ENCODE assay signal across 24 mouse cellular contexts in the genomic region with DNA sequence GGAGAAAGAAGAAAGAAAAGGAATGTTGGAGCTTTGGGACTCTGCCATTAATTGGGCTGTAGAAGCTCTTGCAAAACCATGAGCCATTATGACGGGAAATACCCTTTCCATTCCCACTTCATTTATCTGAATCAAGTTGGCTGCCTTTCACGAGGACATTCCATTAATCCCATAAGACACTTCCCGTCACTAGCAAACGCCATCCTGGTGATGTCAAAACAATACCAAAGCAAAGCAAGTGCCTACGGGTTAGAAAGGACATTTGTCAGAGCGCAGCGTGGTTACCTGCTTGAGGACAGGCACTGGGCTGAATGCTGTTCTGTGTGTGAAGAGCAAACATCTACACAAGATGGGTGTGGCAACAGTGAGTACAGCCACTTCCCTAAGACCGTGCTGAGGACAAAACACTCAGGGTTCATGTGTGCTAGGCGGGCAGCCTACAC. TPM values are rescaled to one million over a fixed set of nuclear protein-coding genes. Genes with fewer than 3 reads are reported as not detected.
A peak's percentile ranks its signal among the peaks of the same experiment; 100 is the strongest.
DNase-seq lines count a peak whose midpoint lies in the region; ATAC-seq and TF ChIP-seq lines count a peak whose summit lies in the region.
"Had no signal": no experiment of that assay in that cellular context is flagged by ENCODE, and none has a peak within 500 bp of the region (broad histone marks: within the 10 kb centered on the region; RNA-seq: fewer than 3 reads in every experiment).

No protein-coding gene starts in this region.

- TF ChIP-seq CTCF in lung, embryonic 14.5 days (IDR thresholded peaks at IDR 0.05; ENCODE audit: low read depth) = no peak

- no peak overlapping the region for H3K27ac ChIP-seq in lung, embryonic 14.5 days (ENCODE audit: low read depth)
- no peak overlapping the region for H3K27ac ChIP-seq in intestine, embryonic 16.5 days (ENCODE audit: low read length)
- H3K27ac ChIP-seq: embryonic facial prominence, embryonic 10.5 days; forebrain, embryonic 13.5 days; heart, embryonic 15.5 days; hindbrain, embryonic 14.5 days; intestine, embryonic 15.5 days; kidney, embryonic 15.5 days; limb, embryonic 12.5 days; liver, embryonic 12.5 days; neural tube, embryonic 15.5 days; stomach, embryonic 15.5 days had no signal

- H3K4me1 ChIP-seq in lung, embryonic 14.5 days (ENCODE audit: insufficient read depth) = no peaks in the 10 kb centered on the region
- H3K4me1 ChIP-seq in intestine, embryonic 16.5 days (ENCODE audit: control insufficient read depth, insufficient read depth, low read length) = no peaks in the 10 kb centered on the region
- H3K4me1 ChIP-seq: embryonic facial prominence, embryonic 10.5 days; forebrain, embryonic 13.5 days; intestine, embryonic 15.5 days; kidney, embryonic 15.5 days; limb, embryonic 12.5 days; liver, embryonic 12.5 days; neural tube, embryonic 15.5 days; stomach, embryonic 15.5 days had no signal

- no peaks in the 10 kb centered on the region for H3K27me3 ChIP-seq in lung, embryonic 14.5 days (ENCODE audit: insufficient read depth, low read length)
- H3K27me3 ChIP-seq in intestine, embryonic 16.5 days (replicated peaks; ENCODE audit: control insufficient read depth, insufficient read depth, low read length) = no peaks in the 10 kb centered on the region
- H3K27me3 ChIP-seq: forebrain, embryonic 13.5 days; heart, embryonic 15.5 days; intestine, embryonic 15.5 days; kidney, embryonic 15.5 days; limb, embryonic 12.5 days; liver, embryonic 12.5 days; neural tube, embryonic 15.5 days; stomach, embryonic 15.5 days had no signal

- H3K36me3 ChIP-seq in lung, embryonic 14.5 days (ENCODE audit: insufficient read depth) = no peaks in the 10 kb centered on the region
- H3K36me3 ChIP-seq in intestine, embryonic 16.5 days (ENCODE audit: control insufficient read depth, insufficient read depth, low read length) = no peaks in the 10 kb centered on the region
- H3K36me3 ChIP-seq: embryonic facial prominence, embryonic 10.5 days; heart, embryonic 15.5 days; intestine, embryonic 15.5 days; kidney, embryonic 15.5 days; limb, embryonic 12.5 days; liver, embryonic 12.5 days; neural tube, embryonic 15.5 days; stomach, embryonic 15.5 days had no signal

- no peak overlapping the region for H3K9ac ChIP-seq in lung, embryonic 14.5 days
- no peak overlapping the region for H3K9ac ChIP-seq in intestine, embryonic 16.5 days (ENCODE audit: low read depth, low read length)
- H3K9ac ChIP-seq: forebrain, embryonic 13.5 days; heart, embryonic 15.5 days; hindbrain, embryonic 14.5 days; intestine, embryonic 15.5 days; kidney, embryonic 15.5 days; limb, embryonic 12.5 days; liver, embryonic 12.5 days; neural tube, embryonic 15.5 days; stomach, embryonic 15.5 days had no signal

- 51% methylated on average over 9 of the region's 9 CpGs for WGBS in lung, embryonic 14.5 days
- WGBS in intestine, embryonic 16.5 days = 75% methylated on average over 9 of the region's 9 CpGs

- no peaks in the 10 kb centered on the region for H3K9me3 ChIP-seq in lung, embryonic 14.5 days (ENCODE audit: low read depth, low read length)
- no peaks in the 10 kb centered on the region for H3K9me3 ChIP-seq in intestine, embryonic 16.5 days (ENCODE audit: control insufficient read depth, low read length)
- H3K9me3 ChIP-seq: embryonic facial prominence, embryonic 10.5 days; forebrain, embryonic 13.5 days; heart, embryonic 15.5 days; intestine, embryonic 15.5 days; kidney, embryonic 15.5 days; liver, embryonic 12.5 days; neural tube, embryonic 15.5 days; stomach, embryonic 15.5 days had no signal

- DNase-seq in heart, adult 9 months (ENCODE audit: low spot score in 2 of 2) = peak; percentile 20 to 35
- DNase-seq in heart, adult 11 months = no peak
- DNase-seq in NIH3T3 (ENCODE audit: low read depth) = peak; percentile 8
- peak; percentile 82 for DNase-seq in lung, embryonic 14.5 days
- peak; percentile 60 for DNase-seq in lung, postnatal 36 days
- DNase-seq in left cerebral cortex, adult 18-20 months (ENCODE audit: low spot score in 2 of 2) = no peak
- DNase-seq: adrenal gland, adult 8-10 months; cerebellum, adult 8-10 months; midbrain, embryonic 14.5 days; right cerebral cortex, postnatal 14 days had no signal

- ATAC-seq in lung, embryonic 14.5 days (ENCODE audit: insufficient read depth) = peak; percentile 52; the same call in 1 of the 2 replicates
- ATAC-seq in megakaryocyte progenitor cell, adult 5-6 weeks (replicated peaks; ENCODE audit: poor library complexity) = no peak
- no peak for ATAC-seq in intestine, embryonic 16.5 days
- ATAC-seq: forebrain, embryonic 13.5 days; intestine, embryonic 15.5 days; liver, embryonic 12.5 days had no signal

- H3K4me3 ChIP-seq in lung, embryonic 14.5 days (ENCODE audit: low read depth, low read length) = no peak overlapping the region
- H3K4me3 ChIP-seq in intestine, embryonic 16.5 days (ENCODE audit: low read length) = no peak overlapping the region
- H3K4me3 ChIP-seq: embryonic facial prominence, embryonic 10.5 days; forebrain, embryonic 13.5 days; heart, embryonic 15.5 days; intestine, embryonic 15.5 days; kidney, embryonic 15.5 days; limb, embryonic 12.5 days; liver, embryonic 12.5 days; neural tube, embryonic 15.5 days; stomach, embryonic 15.5 days had no signal

- H3K4me2 ChIP-seq in lung, embryonic 14.5 days = no peak overlapping the region
- no peak overlapping the region for H3K4me2 ChIP-seq in intestine, embryonic 16.5 days (ENCODE audit: low read depth, low read length)
- H3K4me2 ChIP-seq: forebrain, embryonic 13.5 days; heart, embryonic 15.5 days; hindbrain, embryonic 14.5 days; intestine, embryonic 15.5 days; kidney, embryonic 15.5 days; limb, embryonic 12.5 days; liver, embryonic 12.5 days; neural tube, embryonic 15.5 days; stomach, embryonic 15.5 days had no signal

RNA-seq across cellular contexts. Expression of a gene that starts 21.1 kb away (rescaled TPM):
- polyA plus RNA-seq in lung, embryonic 14.5 days (2014; fragmentation: Nextera tagmentation; extraction: Ambion mirVana) = 2.3 and 2.5 TPM in 2 replicates
- total RNA-seq in megakaryocyte progenitor cell, adult 5-6 weeks (2015) = not detected in 2 replicates
- total RNA-seq in megakaryocyte progenitor cell, adult 5-6 weeks (2017) = 0.04 TPM in 1 of 2 replicates, not detected in the other
- total RNA-seq in left cerebral cortex, adult 18-20 months (2021) = 10 to 100 TPM; 45.5 to 51.1 TPM
- 2.9 and 4.1 TPM in 2 replicates for polyA plus RNA-seq in intestine, embryonic 16.5 days (2015; fragmentation: Nextera tagmentation; extraction: Ambion mirVana)
- total RNA-seq: common myeloid progenitor, adult 5-6 weeks; megakaryocyte, adult 5-6 weeks had no signal

Comparison
In these comparisons a context has a peak if more than half of its experiments do, and no peak if none do; other contexts are left out.
1. DNase-seq: peak in heart, adult 9 months (2 of 2), NIH3T3 (single experiment), lung, embryonic 14.5 days (single experiment) and lung, postnatal 36 days (single experiment); none in heart, adult 11 months (single experiment) and left cerebral cortex, adult 18-20 months (0 of 2).
2. RNA of a gene that starts 21.1 kb away (total RNA-seq): 45.5 to 51.1 TPM in left cerebral cortex, adult 18-20 months; 0.04 TPM in megakaryocyte progenitor cell, adult 5-6 weeks; every median in the first group is over 10 times any median in the second.